Mouse (Mus musculus) thymus, postnatal 10 days (tissue): ENCODE data around the gene Galr3.

Experiments used
- DNase-seq, 2 experiments: peaks; one replicate each; pipeline ENCODE4 v3.0.0; 2021; ENCODE audit warnings: low spot score in 2 of 2

The Galr3 gene

GRCm38 (mm10) chr15:79052366-79052765, 10.7 kb downstream of the Galr3 start:
- no peak for DNase-seq

GRCm38 (mm10) chr15:79056601-79057000, 14.9 kb downstream of the Galr3 start:
- DNase-seq = no peak

GRCm38 (mm10) chr15:79057850-79058249, 16.2 kb downstream of the Galr3 start:
- no peak for DNase-seq

- no peak for DNase-seq
Measured at GRCm38 (mm10) chr15:79060887-79061565, 19.3 kb downstream of the Galr3 start.

- peak; percentile 94 to 97 for DNase-seq
Measured at GRCm38 (mm10) chr15:79062376-79063159, 20.9 kb downstream of the Galr3 start, which contains the start of gene Ankrd54. Gene Ankrd54, minus strand, starts transcription at chr15:79062893.

- DNase-seq = no peak
Measured at GRCm38 (mm10) chr15:79063160-79063740, 21.6 kb downstream of the Galr3 start.

GRCm38 (mm10) chr15:79065086-79065770, 23.5 kb downstream of the Galr3 start:
- DNase-seq = no peak

GRCm38 (mm10) chr15:79066276-79066675, 24.6 kb downstream of the Galr3 start:
- DNase-seq = no peak

- DNase-seq = no peak
Measured at GRCm38 (mm10) chr15:79067631-79068030, 25.9 kb downstream of the Galr3 start.

- no peak for DNase-seq
Measured at GRCm38 (mm10) chr15:79068416-79068815, 26.7 kb downstream of the Galr3 start.

- peak in 1 of 2 experiments; percentile 31 for DNase-seq
Measured at GRCm38 (mm10) chr15:79071117-79072039, 29.7 kb downstream of the Galr3 start.

- no peak for DNase-seq
Measured at GRCm38 (mm10) chr15:79073752-79074151, 32.1 kb downstream of the Galr3 start.

GRCm38 (mm10) chr15:79074446-79074845, 32.8 kb downstream of the Galr3 start:
- no peak for DNase-seq

GRCm38 (mm10) chr15:79074913-79075532, 33.3 kb downstream of the Galr3 start, which contains the start of gene Eif3l:
Gene Eif3l, plus strand, starts transcription at chr15:79075179.
- peak; percentile 73 to 83 for DNase-seq

- DNase-seq = no peak
Measured at GRCm38 (mm10) chr15:79075658-79076365, 34.1 kb downstream of the Galr3 start.

GRCm38 (mm10) chr15:79079567-79079966, 37.9 kb downstream of the Galr3 start:
- no peak for DNase-seq

- no peak for DNase-seq
Measured at GRCm38 (mm10) chr15:79092284-79092683, 50.6 kb downstream of the Galr3 start.
